Mouse (Mus musculus) bone marrow macrophage, adult 2 months (primary cell): ENCODE measurements around the gene Prkce.

Experiments
- CTCF ChIP-seq: IDR thresholded peaks from 2 replicates; pipeline ENCODE4 v1.5.1; 2012; ENCODE audit warnings: low read depth, mild to moderate bottlenecking, low read length, moderate library complexity
- POLR2A ChIP-seq: IDR thresholded peaks from 2 replicates; pipeline ENCODE4 v1.6.1; 2012; ENCODE audit warnings: mild to moderate bottlenecking, low read depth, low read length, borderline replicate concordance

DNA sequence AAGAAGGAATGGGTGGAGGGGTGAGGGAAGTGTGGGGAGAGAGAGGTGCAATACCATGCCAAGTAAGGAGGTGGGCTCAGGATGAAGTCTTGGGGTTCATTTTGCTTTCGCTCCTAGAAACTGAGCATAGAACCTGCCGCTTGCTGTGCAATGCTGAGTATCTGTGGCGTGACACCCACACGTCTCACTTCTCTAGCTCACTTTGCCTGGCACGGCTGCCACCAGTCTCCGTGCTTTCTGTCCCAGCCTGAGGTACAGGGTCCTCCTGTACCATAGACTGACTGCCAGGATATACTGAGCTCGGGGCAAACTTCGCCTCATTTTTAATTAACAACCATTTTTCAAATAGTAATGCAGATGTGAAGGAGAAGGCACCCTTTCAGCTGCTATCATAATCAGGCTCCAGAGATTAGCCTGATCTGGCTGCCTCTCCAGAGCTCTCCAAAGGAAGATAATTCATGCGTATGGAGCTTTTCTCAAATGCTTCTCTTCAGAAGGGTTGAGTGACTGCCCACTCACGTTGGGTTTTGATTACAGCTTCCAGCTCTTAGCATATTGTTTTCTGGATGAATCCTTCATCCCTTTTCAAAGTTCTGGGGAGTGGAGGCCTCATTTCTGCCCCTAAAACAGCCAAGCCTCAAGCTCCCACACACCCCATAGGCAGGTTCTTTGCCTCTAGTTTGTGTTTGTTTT, 253.2 kb downstream of the Prkce start:
- TF ChIP-seq CTCF = no peak
- TF ChIP-seq POLR2A = no peak
